Mouse (Mus musculus): ENCODE results near the gene Atg9b. TPM values are rescaled to one million over a fixed set of nuclear protein-coding genes. Genes with fewer than 3 reads are reported as not detected.
A peak's percentile ranks its signal among the peaks of the same experiment; 100 is the strongest.

The Atg9b gene
- total RNA-seq, 2 experiments from 2014 or later: 2.3 to 3.0 TPM

GRCm38 (mm10) chr5:24356764-24357163, 35.2 kb downstream of the Atg9b start:
- intact Hi-C loops (cut with DNase I): no loop called here
- DNase-seq (ENCODE audit: low spot score in 2 of 2): peak in 1 of 2 experiments; percentile 66

- intact Hi-C loops (cut with DNase I): loop anchor here (5.0 kb wide), 1 partner anchor 34 kb away; no protein-coding TSS in a partner anchor
- no peak for DNase-seq (ENCODE audit: low spot score in 2 of 2)
These were observed 38.6 kb downstream of the Atg9b start for GRCm38 (mm10) chr5:24353327-24353726.

GRCm38 (mm10) chr5:24352251-24352859, 39.6 kb downstream of the Atg9b start:
- no peak for DNase-seq (ENCODE audit: low spot score in 2 of 2)
- intact Hi-C loops (cut with DNase I): loop anchor here (5.0 kb wide), 1 partner anchor 35 kb away; no protein-coding TSS in a partner anchor

- DNase-seq (ENCODE audit: low spot score in 2 of 2): peak; percentile 86 to 92
- intact Hi-C loops (cut with DNase I): loop anchor here (5.0 kb wide), 1 partner anchor 36 kb away; no protein-coding TSS in a partner anchor
These were observed 40.2 kb downstream of the Atg9b start for GRCm38 (mm10) chr5:24351701-24352171.

- intact Hi-C loops (cut with DNase I): loop anchor here (5.0 kb wide), 1 partner anchor 36 kb away; no protein-coding TSS in a partner anchor
These were observed 40.7 kb downstream of the Atg9b start, which contains the start of gene Kcnh2 for GRCm38 (mm10) chr5:24351278-24351677. Gene Kcnh2 (minus strand): TSS chr5:24351604.

GRCm38 (mm10) chr5:24350531-24351250, 41.3 kb downstream of the Atg9b start:
- DNase-seq (ENCODE audit: low spot score in 2 of 2): no peak
- intact Hi-C loops (cut with DNase I): loop anchor here (5.0 kb wide), 1 partner anchor 37 kb away; no protein-coding TSS in a partner anchor

More at GRCm38 (mm10) chr5:24351278-24351677, 40.7 kb downstream of the Atg9b start, which contains the start of gene Kcnh2:
- DNase-seq (ENCODE audit: low spot score in 2 of 2): no peak

- DNase-seq (ENCODE audit: low spot score in 2 of 2): no peak
- intact Hi-C loops (cut with DNase I): loop anchor here (5.0 kb wide), 1 partner anchor 37 kb away; no protein-coding TSS in a partner anchor
These were observed 41.9 kb downstream of the Atg9b start for GRCm38 (mm10) chr5:24350073-24350472.

- DNase-seq (ENCODE audit: low spot score in 2 of 2): no peak
- intact Hi-C loops (cut with DNase I): no loop called here
These were observed 43.4 kb downstream of the Atg9b start for GRCm38 (mm10) chr5:24348546-24348945.

- intact Hi-C loops (cut with DNase I): no loop called here
- peak; percentile 60 to 71 for DNase-seq (ENCODE audit: low spot score in 2 of 2)
These were observed 43.8 kb downstream of the Atg9b start for GRCm38 (mm10) chr5:24348128-24348527.

GRCm38 (mm10) chr5:24347186-24347875, 44.6 kb downstream of the Atg9b start:
- intact Hi-C loops (cut with DNase I): no loop called here

GRCm38 (mm10) chr5:24346313-24346712, 45.6 kb downstream of the Atg9b start:
- intact Hi-C loops (cut with DNase I): no loop called here
- no peak for DNase-seq (ENCODE audit: low spot score in 2 of 2)

More at GRCm38 (mm10) chr5:24347186-24347875, 44.6 kb downstream of the Atg9b start:
- DNase-seq (ENCODE audit: low spot score in 2 of 2): no peak

GRCm38 (mm10) chr5:24344477-24345051, 47.4 kb downstream of the Atg9b start:
- no peak for DNase-seq (ENCODE audit: low spot score in 2 of 2)
- intact Hi-C loops (cut with DNase I): no loop called here

- intact Hi-C loops (cut with DNase I): no loop called here
- no peak for DNase-seq (ENCODE audit: low spot score in 2 of 2)
These were observed 47.9 kb downstream of the Atg9b start for GRCm38 (mm10) chr5:24343977-24344436.

- intact Hi-C loops (cut with DNase I): no loop called here
- DNase-seq (ENCODE audit: low spot score in 2 of 2): no peak
These were observed 48.6 kb downstream of the Atg9b start for GRCm38 (mm10) chr5:24343379-24343778.

- DNase-seq (ENCODE audit: low spot score in 2 of 2): no peak
- intact Hi-C loops (cut with DNase I): no loop called here
These were observed 49.0 kb downstream of the Atg9b start for GRCm38 (mm10) chr5:24342966-24343365.

GRCm38 (mm10) chr5:24342205-24342963, 49.6 kb downstream of the Atg9b start:
- intact Hi-C loops (cut with DNase I): no loop called here
- no peak for DNase-seq (ENCODE audit: low spot score in 2 of 2)

- intact Hi-C loops (cut with DNase I): no loop called here
- no peak for DNase-seq (ENCODE audit: low spot score in 2 of 2)
These were observed 54.1 kb downstream of the Atg9b start for GRCm38 (mm10) chr5:24337821-24338220.

- no peak for DNase-seq (ENCODE audit: low spot score in 2 of 2)
- intact Hi-C loops (cut with DNase I): no loop called here
These were observed 54.6 kb downstream of the Atg9b start for GRCm38 (mm10) chr5:24337366-24337765.
